Mouse (Mus musculus) skeletal muscle tissue, postnatal 0 days (tissue): ENCODE measurements around the gene Gm20403. TPM values are rescaled to one million over a fixed set of nuclear protein-coding genes. Genes with fewer than 3 reads are reported as not detected.

ENCODE experiments used
- polyA plus RNA-seq: library from polyadenylated mRNA; unstranded; fragments of >200 nt; fragmentation: Nextera tagmentation; extraction: Ambion mirVana; gene quantifications from 2 replicates; pipeline ENCODE4 v1.2.1, GENCODE M21; 2015

Gene Gm20403
- not detected in 2 replicates for polyA plus RNA-seq

DNA sequence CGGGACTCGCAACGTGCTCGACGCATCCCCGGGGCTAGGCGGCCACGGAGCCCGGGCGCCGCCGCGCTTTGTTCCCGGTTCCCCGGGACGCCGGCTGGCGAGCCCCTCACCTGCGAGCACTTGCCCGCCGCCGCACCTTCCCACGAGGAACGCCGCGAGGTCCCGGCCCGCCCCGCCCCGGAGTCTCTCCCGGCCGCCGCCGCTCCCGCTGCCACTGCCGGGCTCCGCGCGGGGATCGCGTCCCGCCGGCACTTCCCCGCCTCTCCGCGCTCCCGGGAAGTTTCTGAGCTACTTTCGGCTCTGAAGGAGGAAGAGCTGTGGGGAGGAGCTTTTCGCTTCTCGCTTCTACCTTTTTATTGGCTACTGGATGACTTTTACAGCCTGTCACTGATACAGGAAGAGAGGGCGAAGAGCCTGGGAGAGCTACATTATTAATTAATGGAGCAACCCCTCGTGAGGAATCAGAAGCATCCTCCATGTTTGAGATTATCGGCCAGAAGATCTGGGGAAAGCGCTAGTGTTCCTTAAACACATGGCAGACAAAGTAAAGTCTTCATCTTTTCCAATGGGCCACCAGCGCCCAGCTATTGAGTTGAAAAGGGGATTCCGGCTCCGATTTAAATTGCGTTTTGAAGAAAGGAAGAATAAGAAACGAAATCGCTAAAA, at the start of gene Gm20403:
Gene Gm20403 (minus strand): TSS at position 478 of the 666 bp plus-strand sequence.

DNA sequence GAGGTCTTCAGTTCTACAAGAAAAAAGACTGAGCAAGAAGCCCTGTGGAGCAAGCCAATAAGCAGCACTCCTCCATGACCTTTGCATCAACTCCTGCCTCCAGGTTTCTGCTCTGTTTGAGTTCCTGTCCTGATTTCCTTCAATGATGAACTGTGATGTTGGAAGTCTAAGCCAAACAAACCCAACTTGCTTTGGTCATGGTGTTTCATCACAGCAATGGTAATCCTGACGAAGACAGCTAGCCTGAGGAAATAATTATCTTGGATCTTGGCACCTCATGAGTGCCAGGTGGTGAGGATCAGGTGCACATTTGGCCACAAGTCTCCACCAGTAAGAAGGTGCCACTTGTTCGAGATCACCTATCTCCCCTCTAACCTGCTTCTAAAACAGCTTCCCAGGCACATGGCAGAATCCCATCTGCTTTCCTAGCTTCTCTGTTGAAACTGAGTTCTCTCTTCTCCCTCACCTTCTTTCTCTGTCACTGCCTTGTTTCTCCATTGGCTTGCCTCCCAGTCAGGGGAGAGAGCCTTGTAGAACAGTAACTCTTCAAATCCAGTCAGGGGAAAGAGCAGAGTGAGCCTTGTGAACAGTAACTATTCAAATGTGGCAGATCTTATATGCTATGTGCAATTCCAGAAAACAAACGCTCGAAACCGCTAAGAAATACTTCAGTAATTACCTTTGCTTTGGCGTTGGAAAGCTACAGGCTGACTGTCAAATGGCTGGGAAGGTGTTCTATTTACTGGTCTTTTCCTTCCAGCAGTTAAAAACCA, 27.5 kb upstream of the Gm20403 start, which contains the start of gene Baz1a:
Gene Baz1a (minus strand): TSS at position 723 of the 773 bp plus-strand sequence.

Other genes starting within 250 kb of the Gm20403 start
- 80.9 and 101 TPM in 2 replicates for gene Snx6, start 190.8 kb downstream of the Gm20403 start, polyA plus RNA-seq
- gene Cfl2, start 123.7 kb downstream of the Gm20403 start, polyA plus RNA-seq, result 1,135 and 1,256 TPM in 2 replicates
- gene Baz1a, start 27.8 kb upstream of the Gm20403 start, polyA plus RNA-seq, result 7.3 and 7.9 TPM in 2 replicates
- 11.9 and 16.5 TPM in 2 replicates for gene 2700097O09Rik, start 93.6 kb upstream of the Gm20403 start, polyA plus RNA-seq
- 119 and 120 TPM in 2 replicates for gene Srp54a, start 93.7 kb upstream of the Gm20403 start, polyA plus RNA-seq
- gene Fam177a, start 137.9 kb upstream of the Gm20403 start, polyA plus RNA-seq, result 17.9 and 19.0 TPM in 2 replicates
- 35.3 and 43.7 TPM in 2 replicates for gene Srp54b, start 168.6 kb upstream of the Gm20403 start, polyA plus RNA-seq
- 0.30 TPM in 1 of 2 replicates, not detected in the other for gene 1700047I17Rik2, start 213.1 kb upstream of the Gm20403 start, polyA plus RNA-seq
- 51.8 and 59.3 TPM in 2 replicates for gene Srp54c, start 243.6 kb upstream of the Gm20403 start, polyA plus RNA-seq